Mouse (Mus musculus) frontal cortex, adult 2 months (tissue): ENCODE data around the gene Yap1. TPM values are rescaled to one million over a fixed set of nuclear protein-coding genes. Genes with fewer than 3 reads are reported as not detected.

ENCODE experiments used
- DNase-seq, 2 experiments: peaks; one replicate each; pipeline ENCODE4 v3.0.0; 2022; ENCODE audit warnings: low spot score in 1 of 2; ENCODE audit errors: extremely low spot score in 1 of 2
- polyA plus RNA-seq: library from polyadenylated mRNA; depleted of rRNA; stranded (reverse); fragments of >200 nt; gene quantifications from 2 replicates; pipeline ENCODE4 v1.2.3, GENCODE M21; 2012; rRNA removed

The Yap1 gene
- polyA plus RNA-seq = 15.4 and 18.8 TPM in 2 replicates

DNA sequence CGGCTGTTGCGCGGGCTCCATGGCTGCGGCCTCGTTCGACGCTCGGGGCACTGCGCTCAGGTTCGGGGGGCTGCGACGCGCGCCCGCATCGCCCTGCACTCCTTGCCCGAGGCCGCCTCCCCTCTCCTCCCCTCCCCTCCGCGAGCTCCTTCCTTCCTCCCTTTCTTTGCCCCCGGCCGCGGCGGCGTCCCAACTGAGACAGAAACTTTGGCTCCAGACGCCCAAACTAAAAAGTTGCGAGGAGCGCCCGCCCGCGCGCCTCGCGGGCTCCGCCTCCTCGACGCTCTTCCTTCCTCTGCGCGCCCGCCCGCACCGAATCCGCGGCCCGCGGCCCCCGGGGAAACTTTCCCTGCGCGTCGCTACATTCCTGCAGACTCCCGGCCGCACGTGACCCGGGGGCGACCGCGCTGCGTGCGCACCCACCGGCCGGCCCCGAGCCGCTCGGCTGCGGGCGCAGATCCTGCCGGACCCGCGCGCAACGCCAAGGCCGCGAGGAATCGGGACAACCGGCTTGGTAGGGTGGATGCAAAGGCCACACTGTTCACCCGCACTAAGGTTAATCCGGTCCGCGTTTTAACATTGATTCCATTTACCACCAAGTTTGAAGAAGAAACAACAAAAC is at the start of gene Yap1:
Gene Yap1 (minus strand): TSS at position 227 of the 622 bp plus-strand sequence.
- DNase-seq = peak; percentile 37 to 78

DNA sequence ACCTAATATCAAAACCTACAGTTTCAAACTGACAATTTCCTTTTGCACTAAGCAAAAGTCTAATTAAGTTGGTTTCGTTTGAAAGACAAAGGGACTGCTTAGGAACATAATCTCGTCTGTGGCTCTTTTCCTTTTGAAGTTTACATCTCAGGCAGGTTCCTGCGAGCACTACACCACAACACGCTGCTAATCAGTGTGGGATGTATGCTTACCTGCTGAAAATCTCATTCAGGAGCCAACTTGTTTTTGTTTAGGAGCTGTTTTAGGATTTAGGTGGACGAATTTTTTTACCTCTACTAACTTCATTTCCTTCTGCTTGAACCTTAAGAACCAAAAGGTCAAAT is 38.6 kb upstream of the Yap1 start:
- no peak for DNase-seq

DNA sequence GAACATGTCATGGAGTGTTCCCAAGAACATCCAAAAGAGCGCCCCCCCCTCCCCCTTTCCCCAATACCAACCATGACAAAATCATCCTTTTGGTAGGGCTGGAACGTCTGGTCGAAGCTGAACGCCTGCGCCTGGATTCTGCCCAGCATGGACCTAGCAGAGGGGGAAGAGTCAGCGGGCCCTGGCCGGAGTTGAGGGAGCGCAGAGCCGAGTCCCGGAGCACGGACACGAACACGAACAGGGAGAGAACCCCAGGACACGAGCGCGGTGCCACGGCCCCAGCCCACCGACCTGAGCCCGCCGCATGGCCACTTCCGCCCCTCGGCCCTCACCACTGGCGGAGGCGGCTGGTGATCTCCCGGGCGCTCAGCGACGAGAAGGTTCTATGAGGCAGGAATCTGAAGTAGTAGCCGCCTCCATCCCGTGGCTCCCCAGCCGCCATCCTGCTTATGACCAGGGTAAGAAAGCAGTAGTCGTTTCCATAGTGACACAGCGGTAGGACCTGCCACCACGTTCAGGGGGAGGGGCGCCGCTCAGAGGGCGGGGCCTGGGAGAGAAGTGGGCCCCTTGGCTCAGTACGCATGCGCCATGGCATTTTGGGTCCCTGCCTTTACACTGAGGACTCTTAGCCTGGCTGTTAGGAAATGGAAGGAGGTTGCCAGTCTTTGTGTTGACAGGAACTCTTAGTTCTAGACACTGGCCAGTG is 38.1 kb upstream of the Yap1 start, which contains the start of gene Cfap300:
Gene Cfap300 (minus strand): TSS at position 486 of the 706 bp plus-strand sequence.
- peak; percentile 94 to 98 for DNase-seq

- DNase-seq = no peak
Measured at GRCm38 (mm10) chr9:8035546-8035945, 31.1 kb upstream of the Yap1 start.

- no peak for DNase-seq
Measured at GRCm38 (mm10) chr9:8035091-8035490, 30.7 kb upstream of the Yap1 start.

- DNase-seq = no peak
Measured at GRCm38 (mm10) chr9:8034143-8034542, 29.7 kb upstream of the Yap1 start.

GRCm38 (mm10) chr9:8032847-8033246 is 28.5 kb upstream of the Yap1 start:
- DNase-seq = no peak

GRCm38 (mm10) chr9:8018609-8019008 is 14.2 kb upstream of the Yap1 start:
- no peak for DNase-seq

DNA sequence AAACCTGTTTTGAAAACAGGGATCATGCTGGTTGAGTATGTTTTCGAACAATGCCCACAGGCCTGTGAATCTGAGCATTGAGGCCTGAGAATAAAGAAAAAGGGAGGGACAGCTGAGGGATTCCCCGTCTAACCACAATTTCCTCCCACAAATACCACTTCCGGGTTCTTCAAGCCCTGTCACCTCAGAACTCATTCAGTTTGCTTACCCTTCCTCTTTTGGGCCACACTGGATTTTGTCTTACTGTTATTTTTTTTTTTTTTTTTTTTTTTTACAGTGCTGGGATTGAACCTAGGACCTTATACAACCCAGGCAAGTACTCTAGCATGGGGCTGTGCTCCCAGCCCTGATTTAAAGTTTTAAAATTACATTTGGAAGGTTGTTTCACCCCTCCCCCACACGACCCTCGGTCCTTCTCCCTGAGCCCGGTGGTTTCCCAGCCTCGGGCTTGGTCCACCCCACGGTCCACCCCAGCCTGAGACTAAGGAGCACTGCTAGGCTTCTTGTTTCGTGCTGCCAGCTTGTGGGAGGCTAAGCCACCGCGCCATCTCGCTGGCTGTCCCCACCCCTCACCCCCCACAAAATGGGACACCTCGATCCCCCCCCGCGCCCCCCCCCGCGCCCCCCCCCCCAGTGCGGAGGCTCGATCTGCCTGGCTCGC is 13.0 kb upstream of the Yap1 start:
- DNase-seq = no peak

DNA sequence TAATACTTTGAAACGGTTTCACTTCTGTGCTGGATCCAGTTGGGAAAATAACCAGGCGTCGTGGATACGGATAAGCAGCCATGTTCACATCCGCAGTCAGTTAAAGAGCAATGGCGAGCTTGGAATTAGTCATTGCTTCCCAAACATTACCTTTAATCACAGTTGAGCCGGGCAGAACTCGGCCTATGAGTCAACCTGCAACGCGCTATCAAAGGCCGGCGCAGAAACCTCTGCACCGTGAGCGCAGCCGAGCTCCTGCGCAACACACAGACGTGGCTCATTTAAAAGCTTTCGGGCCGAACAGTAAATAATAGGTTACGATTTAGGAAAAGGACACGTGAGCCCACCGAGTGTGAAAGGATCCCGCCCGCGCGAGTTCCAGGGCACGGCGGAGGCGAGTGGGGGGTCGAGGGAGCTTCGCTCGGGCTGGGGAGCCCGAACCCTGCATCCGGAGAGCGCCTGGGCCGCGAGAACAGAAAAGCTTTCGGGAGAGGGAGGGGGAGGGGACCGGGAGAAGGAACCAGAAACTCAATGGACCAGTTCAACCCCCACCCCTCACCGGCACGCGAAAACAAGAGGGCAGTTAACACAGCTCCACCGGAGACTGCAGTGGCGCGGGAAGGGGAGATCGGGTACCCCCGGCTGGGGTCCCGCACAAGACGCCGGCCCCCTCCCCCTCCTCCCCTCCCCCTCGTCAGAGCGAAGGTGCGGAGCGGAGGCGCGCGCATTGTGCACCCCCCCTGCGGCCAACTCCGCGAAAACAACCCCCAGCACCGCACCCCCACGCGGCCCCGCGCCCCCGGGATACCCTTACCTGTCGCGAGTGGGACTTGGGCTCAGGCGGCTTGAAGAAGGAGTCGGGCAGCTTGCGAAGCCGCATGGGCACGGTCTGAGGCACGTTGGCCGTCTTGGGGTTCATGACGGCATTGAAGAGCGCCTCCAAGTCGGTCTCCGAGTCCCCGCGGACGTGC is 810 bp downstream of the Yap1 start:
- peak in 1 of 2 experiments; percentile 44 for DNase-seq

- no peak for DNase-seq
Measured at GRCm38 (mm10) chr9:8002806-8003205, 1.6 kb downstream of the Yap1 start.

DNA sequence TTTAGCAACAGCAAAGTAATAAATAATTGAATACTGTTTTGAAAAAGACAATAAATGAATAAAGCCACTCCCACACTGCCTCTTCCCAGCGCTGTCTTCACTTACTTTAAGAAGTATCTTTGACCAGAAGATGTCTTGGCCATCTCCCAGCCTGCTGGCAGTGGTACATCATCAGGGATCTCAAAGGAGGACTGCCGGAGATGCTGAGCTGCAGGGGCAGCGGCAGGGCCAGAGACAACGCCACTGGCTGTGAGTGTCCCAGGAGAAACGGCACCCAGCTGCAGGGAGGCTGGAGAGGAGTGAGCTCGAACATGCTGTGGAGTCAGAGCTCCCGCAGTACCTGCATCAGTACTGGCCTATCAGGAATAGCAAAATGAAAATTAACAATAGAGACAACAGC is 3.0 kb downstream of the Yap1 start:
- DNase-seq = no peak

GRCm38 (mm10) chr9:7994275-7994674 is 10.1 kb downstream of the Yap1 start:
- no peak for DNase-seq

- no peak for DNase-seq
Measured at GRCm38 (mm10) chr9:7992651-7993050, 11.7 kb downstream of the Yap1 start.

GRCm38 (mm10) chr9:7990897-7991296 is 13.5 kb downstream of the Yap1 start:
- no peak for DNase-seq

- no peak for DNase-seq
Measured at GRCm38 (mm10) chr9:7987119-7987518, 17.3 kb downstream of the Yap1 start.

DNA sequence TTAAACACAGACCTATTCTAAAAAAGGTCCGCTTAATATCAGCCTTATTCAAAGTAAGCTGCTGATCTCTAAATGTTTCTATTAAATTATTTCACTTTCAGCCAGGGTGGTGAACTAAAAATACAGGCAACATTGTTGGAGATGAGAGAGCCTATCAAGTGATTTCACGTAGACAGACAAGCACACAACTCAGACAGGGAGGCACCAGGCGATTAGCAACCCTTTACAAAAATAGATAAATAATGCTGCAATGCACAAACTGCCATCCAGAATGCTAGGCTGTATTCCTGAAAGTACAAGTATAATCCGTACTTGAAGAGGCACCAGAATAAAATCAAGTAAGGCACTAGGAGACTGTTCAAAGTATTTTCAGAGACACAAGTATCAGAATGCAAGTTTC is 20.1 kb downstream of the Yap1 start:
- no peak for DNase-seq

- no peak for DNase-seq
Measured at GRCm38 (mm10) chr9:7983665-7984064, 20.7 kb downstream of the Yap1 start.

GRCm38 (mm10) chr9:7980162-7980561 is 24.2 kb downstream of the Yap1 start:
- no peak for DNase-seq

DNA sequence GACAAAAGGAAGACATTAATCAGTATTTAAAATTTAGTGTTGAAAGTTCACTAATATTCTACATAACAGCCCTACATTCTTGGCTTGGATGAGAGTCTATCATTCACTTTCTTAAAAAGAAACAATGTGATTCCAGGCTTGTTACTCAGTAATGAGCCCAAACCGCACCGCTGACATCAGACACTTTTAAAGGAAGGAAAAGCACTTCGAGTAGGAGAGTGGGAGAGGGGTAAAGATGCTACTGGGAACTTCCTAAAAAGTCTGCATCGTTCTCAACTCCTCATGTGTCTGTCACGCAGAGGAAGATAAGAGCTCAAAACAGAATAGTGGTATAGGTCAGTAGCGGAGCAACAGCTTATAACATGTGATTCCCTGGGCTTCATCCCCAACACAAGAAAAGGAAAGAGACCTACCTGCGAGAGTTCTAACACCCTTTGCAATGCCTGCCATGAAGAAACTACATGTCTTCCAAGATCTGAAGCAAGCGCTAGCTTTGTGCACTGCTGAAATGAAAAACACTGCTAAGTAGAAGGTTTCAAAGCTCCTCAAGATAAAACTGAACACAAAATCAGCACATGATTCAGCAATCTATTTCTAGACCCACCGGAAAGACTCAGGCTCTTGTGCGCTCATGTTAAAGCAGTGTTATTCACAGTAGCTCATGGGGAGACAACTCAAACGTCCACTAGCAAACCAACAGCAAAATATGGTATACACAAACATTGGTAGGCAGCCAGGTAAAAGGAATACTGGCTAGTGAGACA is 25.1 kb downstream of the Yap1 start:
- DNase-seq = peak in 1 of 2 experiments; percentile 20
